Mouse (Mus musculus): Measurements from ENCODE around the gene Shc2. TPM values are rescaled to one million over a fixed set of nuclear protein-coding genes. Genes with fewer than 3 reads are reported as not detected.

The Shc2 gene
- 2.7 TPM for polyA plus RNA-seq (2014; fragmentation: Illumina TruSeq; extraction: RNeasy Lipid Tissue Mini Kit (QIAGEN cat#74804); ENCODE audit: low read depth, low replicate concordance)

GRCm38 (mm10) chr10:79637128-79638110 lies at the start of gene Shc2:
TSS of gene Shc2 (minus strand) at chr10:79637918.

GRCm38 (mm10) chr10:79681591-79682245 lies 44.0 kb upstream of the Shc2 start, which contains the start of gene Cdc34:
TSS of gene Cdc34 (plus strand) at chr10:79682195.

GRCm38 (mm10) chr10:79668771-79669575 lies 31.3 kb upstream of the Shc2 start, which contains the start of gene Tpgs1:
TSS of gene Tpgs1 (plus strand) at chr10:79669369.

GRCm38 (mm10) chr10:79664131-79664665 lies 26.5 kb upstream of the Shc2 start, which contains the start of gene Madcam1:
TSS of gene Madcam1 (plus strand) at chr10:79664559.

DNA sequence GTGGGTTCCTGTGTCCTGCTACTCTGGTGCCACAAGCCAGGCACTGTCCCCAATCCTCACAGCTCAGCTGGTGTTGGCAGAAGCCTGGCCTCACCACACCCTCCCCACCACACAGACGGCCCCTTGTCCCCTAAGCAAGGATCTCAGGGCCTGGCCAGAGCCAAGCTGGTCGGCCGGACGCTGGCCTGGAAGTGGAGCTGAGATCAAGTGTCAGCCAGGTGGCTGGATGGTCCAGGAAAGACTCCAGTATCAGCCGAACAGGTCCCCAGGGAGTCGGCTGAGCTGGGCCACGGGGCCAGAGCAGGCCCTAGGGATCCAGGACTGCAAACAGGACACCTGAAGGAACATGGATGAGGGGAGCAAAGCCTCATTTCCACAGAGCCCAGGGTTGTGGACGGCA lies 8.0 kb upstream of the Shc2 start, which contains the start of gene Odf3l2:
Gene Odf3l2, minus strand, starts transcription at position 28 of the 400 bp plus-strand sequence.

GRCm38 (mm10) chr10:79613578-79614304 lies 24.0 kb downstream of the Shc2 start, which contains the start of gene C2cd4c:
TSS of gene C2cd4c (minus strand) at chr10:79614025.

DNA sequence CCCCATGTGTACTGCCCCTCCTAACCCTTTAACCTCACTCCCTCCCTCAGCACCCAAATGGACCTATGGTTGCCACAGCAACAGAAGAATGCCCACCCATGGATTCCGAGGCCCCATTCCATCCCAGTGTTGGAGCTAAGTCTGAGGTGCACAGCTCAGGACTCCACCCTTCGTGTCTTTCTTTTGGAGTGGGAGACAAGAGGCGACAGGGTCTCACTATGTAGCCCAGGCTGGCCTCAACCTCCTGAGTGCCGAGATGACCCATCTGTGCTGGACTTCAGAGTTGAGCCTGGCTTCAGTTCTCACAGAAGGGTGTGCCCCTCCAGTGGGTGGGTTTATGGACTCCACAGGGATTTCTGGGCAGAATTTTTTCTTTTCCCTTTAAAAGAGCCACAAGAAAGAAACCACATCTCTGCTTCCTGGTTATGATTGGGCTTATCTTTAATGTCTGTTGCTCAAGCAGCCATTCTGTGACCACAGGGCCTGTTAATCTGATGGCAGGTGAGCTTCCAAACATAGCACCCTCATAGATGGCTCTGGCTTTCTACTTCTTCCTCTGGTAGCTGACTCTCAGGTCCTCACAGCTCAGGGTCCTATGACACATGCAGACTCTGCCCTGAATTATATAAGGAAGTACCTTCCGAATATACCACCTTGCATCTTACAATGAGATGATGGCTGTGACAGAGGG lies 50.5 kb downstream of the Shc2 start, which contains the start of gene Theg:
Gene Theg, minus strand, starts transcription at position 271 of the 691 bp plus-strand sequence.

Other genes with a start within 250 kb of the Shc2 start
- not detected for gene Vmn2r83, start 169.2 kb downstream of the Shc2 start, polyA plus RNA-seq (2014; fragmentation: Illumina TruSeq; extraction: RNeasy Lipid Tissue Mini Kit (QIAGEN cat#74804); ENCODE audit: low read depth, low replicate concordance)
- gene Plpp2, start 104.1 kb downstream of the Shc2 start, polyA plus RNA-seq (2014; fragmentation: Illumina TruSeq; extraction: RNeasy Lipid Tissue Mini Kit (QIAGEN cat#74804); ENCODE audit: low read depth, low replicate concordance) = 3.2 TPM
- 14.6 TPM for gene Mier2, start 82.7 kb downstream of the Shc2 start, polyA plus RNA-seq (2014; fragmentation: Illumina TruSeq; extraction: RNeasy Lipid Tissue Mini Kit (QIAGEN cat#74804); ENCODE audit: low read depth, low replicate concordance)
- gene Theg, start 50.6 kb downstream of the Shc2 start, polyA plus RNA-seq (2014; fragmentation: Illumina TruSeq; extraction: RNeasy Lipid Tissue Mini Kit (QIAGEN cat#74804); ENCODE audit: low read depth, low replicate concordance) = not detected
- gene C2cd4c, start 23.9 kb downstream of the Shc2 start, polyA plus RNA-seq (2014; fragmentation: Illumina TruSeq; extraction: RNeasy Lipid Tissue Mini Kit (QIAGEN cat#74804); ENCODE audit: low read depth, low replicate concordance) = not detected
- not detected for gene Odf3l2, start 7.8 kb upstream of the Shc2 start, polyA plus RNA-seq (2014; fragmentation: Illumina TruSeq; extraction: RNeasy Lipid Tissue Mini Kit (QIAGEN cat#74804); ENCODE audit: low read depth, low replicate concordance)
- not detected for gene Madcam1, start 26.6 kb upstream of the Shc2 start, polyA plus RNA-seq (2014; fragmentation: Illumina TruSeq; extraction: RNeasy Lipid Tissue Mini Kit (QIAGEN cat#74804); ENCODE audit: low read depth, low replicate concordance)
- gene Tpgs1, start 31.5 kb upstream of the Shc2 start, polyA plus RNA-seq (2014; fragmentation: Illumina TruSeq; extraction: RNeasy Lipid Tissue Mini Kit (QIAGEN cat#74804); ENCODE audit: low read depth, low replicate concordance) = 15.6 TPM
- gene Cdc34, start 44.3 kb upstream of the Shc2 start, polyA plus RNA-seq (2014; fragmentation: Illumina TruSeq; extraction: RNeasy Lipid Tissue Mini Kit (QIAGEN cat#74804); ENCODE audit: low read depth, low replicate concordance) = 255 TPM
- gene Gzmm, start 51.1 kb upstream of the Shc2 start, polyA plus RNA-seq (2014; fragmentation: Illumina TruSeq; extraction: RNeasy Lipid Tissue Mini Kit (QIAGEN cat#74804); ENCODE audit: low read depth, low replicate concordance) = 9.9 TPM
- gene Bsg, start 66.6 kb upstream of the Shc2 start, polyA plus RNA-seq (2014; fragmentation: Illumina TruSeq; extraction: RNeasy Lipid Tissue Mini Kit (QIAGEN cat#74804); ENCODE audit: low read depth, low replicate concordance) = 2,003 TPM
- 13.4 TPM for gene Hcn2, start 78.7 kb upstream of the Shc2 start, polyA plus RNA-seq (2014; fragmentation: Illumina TruSeq; extraction: RNeasy Lipid Tissue Mini Kit (QIAGEN cat#74804); ENCODE audit: low read depth, low replicate concordance)
- 44.1 TPM for gene Polrmt, start 108.7 kb upstream of the Shc2 start, polyA plus RNA-seq (2014; fragmentation: Illumina TruSeq; extraction: RNeasy Lipid Tissue Mini Kit (QIAGEN cat#74804); ENCODE audit: low read depth, low replicate concordance)
- not detected for gene Fgf22, start 117.2 kb upstream of the Shc2 start, polyA plus RNA-seq (2014; fragmentation: Illumina TruSeq; extraction: RNeasy Lipid Tissue Mini Kit (QIAGEN cat#74804); ENCODE audit: low read depth, low replicate concordance)
- gene Rnf126, start 129.0 kb upstream of the Shc2 start, polyA plus RNA-seq (2014; fragmentation: Illumina TruSeq; extraction: RNeasy Lipid Tissue Mini Kit (QIAGEN cat#74804); ENCODE audit: low read depth, low replicate concordance) = 22.6 TPM
- gene Fstl3, start 139.4 kb upstream of the Shc2 start, polyA plus RNA-seq (2014; fragmentation: Illumina TruSeq; extraction: RNeasy Lipid Tissue Mini Kit (QIAGEN cat#74804); ENCODE audit: low read depth, low replicate concordance) = 8.3 TPM
- not detected for gene Prss57, start 153.0 kb upstream of the Shc2 start, polyA plus RNA-seq (2014; fragmentation: Illumina TruSeq; extraction: RNeasy Lipid Tissue Mini Kit (QIAGEN cat#74804); ENCODE audit: low read depth, low replicate concordance)
- 53.4 TPM for gene Palm, start 155.7 kb upstream of the Shc2 start, polyA plus RNA-seq (2014; fragmentation: Illumina TruSeq; extraction: RNeasy Lipid Tissue Mini Kit (QIAGEN cat#74804); ENCODE audit: low read depth, low replicate concordance)
- 0.99 TPM for gene Misp, start 183.1 kb upstream of the Shc2 start, polyA plus RNA-seq (2014; fragmentation: Illumina TruSeq; extraction: RNeasy Lipid Tissue Mini Kit (QIAGEN cat#74804); ENCODE audit: low read depth, low replicate concordance)
- 38.6 TPM for gene Ptbp1, start 216.5 kb upstream of the Shc2 start, polyA plus RNA-seq (2014; fragmentation: Illumina TruSeq; extraction: RNeasy Lipid Tissue Mini Kit (QIAGEN cat#74804); ENCODE audit: low read depth, low replicate concordance)
- not detected for gene Prtn3, start 236.6 kb upstream of the Shc2 start, polyA plus RNA-seq (2014; fragmentation: Illumina TruSeq; extraction: RNeasy Lipid Tissue Mini Kit (QIAGEN cat#74804); ENCODE audit: low read depth, low replicate concordance)
- 0.34 TPM for gene Plppr3, start 236.7 kb upstream of the Shc2 start, polyA plus RNA-seq (2014; fragmentation: Illumina TruSeq; extraction: RNeasy Lipid Tissue Mini Kit (QIAGEN cat#74804); ENCODE audit: low read depth, low replicate concordance)
- not detected for gene Elane, start 248.3 kb upstream of the Shc2 start, polyA plus RNA-seq (2014; fragmentation: Illumina TruSeq; extraction: RNeasy Lipid Tissue Mini Kit (QIAGEN cat#74804); ENCODE audit: low read depth, low replicate concordance)